Mouse (Mus musculus): ENCODE measurements around the gene E2f7. TPM values are rescaled to one million over a fixed set of nuclear protein-coding genes. Genes with fewer than 3 reads are reported as not detected.

Gene E2f7
- total and polyA plus RNA-seq, 3 experiments: 4.2 to 26.4 (median 16.2) TPM

DNA sequence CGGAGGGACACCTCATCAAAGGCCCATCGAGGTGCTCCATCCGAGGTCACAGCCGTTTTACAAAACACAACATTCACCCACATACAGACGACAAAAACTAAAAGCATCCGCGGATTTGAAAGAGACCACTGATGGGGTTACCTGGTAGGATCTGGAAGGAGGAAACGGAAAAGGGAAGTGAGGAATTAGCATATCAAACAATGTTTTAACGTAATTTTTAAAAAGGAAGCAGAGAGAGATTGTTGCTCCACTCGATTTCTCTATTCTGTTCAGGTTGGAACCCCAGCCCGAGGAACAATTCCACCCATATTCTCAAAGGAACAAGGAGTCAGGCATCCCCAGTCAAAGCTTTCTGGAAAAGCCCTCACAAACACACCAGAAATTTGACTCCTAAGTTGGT is 75.9 kb downstream of the E2f7 start:
- Histone ChIP-seq H3K4me3 (ENCODE audit: control insufficient read depth in 1 of 2, insufficient read depth in 1 of 2, low read depth in 2 of 2, low read length in 2 of 2) (no peak overlapping the region), H3K36me3 (ENCODE audit: control insufficient read depth in 1 of 2, insufficient read depth in 2 of 2, low read length in 2 of 2) (no peaks in the 10 kb centered on the region), H3K27me3 (ENCODE audit: control insufficient read depth in 1 of 2, insufficient read depth in 2 of 2, low read length in 2 of 2) (no peaks in the 10 kb centered on the region; a peak in 1 of 4 replicates), H3K9me3 (replicated peaks; ENCODE audit: insufficient read depth, low read length) (no peaks in the 10 kb centered on the region), H3K27ac (ENCODE audit: control insufficient read depth, low read depth, low read length) (no peak overlapping the region), H3K9ac (ENCODE audit: control insufficient read depth, low read depth, low read length, poor library complexity, severe bottlenecking) (no peak overlapping the region), H3K4me1 (ENCODE audit: control insufficient read depth in 1 of 2, insufficient read depth in 2 of 2, low read length in 2 of 2) (no peaks in the 10 kb centered on the region), H3K79me2 (ENCODE audit: control insufficient read depth, insufficient read depth, low read length, poor library complexity) (no peaks in the 10 kb centered on the region)
- no peak for DNase-seq (ENCODE audit: low read depth, low spot score)
- no peak for TF ChIP-seq TAL1 (IDR thresholded peaks at IDR 0.05; ENCODE audit: low read length)
- TF ChIP-seq ZKSCAN1 (IDR thresholded peaks at IDR 0.05; ENCODE audit: low read depth, low read length): no peak
- no peak for TF ChIP-seq POLR2AphosphoS2 (IDR thresholded peaks at IDR 0.05; ENCODE audit: low read length)
- TF ChIP-seq ZC3H11A (IDR thresholded peaks at IDR 0.05; ENCODE audit: low read depth, low read length): no peak
- TF ChIP-seq USF1 (IDR thresholded peaks at IDR 0.05; ENCODE audit: low read depth, low read length): no peak
- TF ChIP-seq MAFK (IDR thresholded peaks at IDR 0.05; ENCODE audit: borderline replicate concordance, low read depth, low read length): no peak
- TF ChIP-seq USF2 (IDR thresholded peaks at IDR 0.05; ENCODE audit: borderline replicate concordance in 1 of 2, insufficient read depth in 1 of 2, low read depth in 1 of 2, low read length in 2 of 2): no peak
- no peak for TF ChIP-seq UBTF (IDR thresholded peaks at IDR 0.05; ENCODE audit: borderline replicate concordance, insufficient read depth, low read depth, low read length)
- TF ChIP-seq SMC3 (IDR thresholded peaks at IDR 0.05; ENCODE audit: low read depth, low read length): no peak
- no peak for TF ChIP-seq GATA1 (IDR thresholded peaks at IDR 0.05; ENCODE audit: low read depth, low read length)
- no peak for TF ChIP-seq CTCF (IDR thresholded peaks at IDR 0.05 in 2 of 3, conservative IDR thresholded peaks at IDR 0.05 in 1 of 3; ENCODE audit: control insufficient read depth in 1 of 3, insufficient read depth in 1 of 3, low read depth in 2 of 3, low read length in 3 of 3, poor library complexity in 1 of 3, severe bottlenecking in 1 of 3)
- no peak for TF ChIP-seq MYB (IDR thresholded peaks at IDR 0.05; ENCODE audit: low read depth, low read length)
- TF ChIP-seq CHD1 (IDR thresholded peaks at IDR 0.05; ENCODE audit: low read depth, low read length): no peak
- no peak for TF ChIP-seq NRF1 (IDR thresholded peaks at IDR 0.05; ENCODE audit: insufficient read depth, low read depth, low read length, poor library complexity, severe bottlenecking)
- no peak for TF ChIP-seq MXI1 (IDR thresholded peaks at IDR 0.05; ENCODE audit: low read depth, low read length)
- TF ChIP-seq TCF12 (IDR thresholded peaks at IDR 0.05; ENCODE audit: low read depth, low read length): no peak
- TF ChIP-seq ETS1 (IDR thresholded peaks at IDR 0.05; ENCODE audit: low read depth, low read length): no peak
- no peak for TF ChIP-seq JUND (IDR thresholded peaks at IDR 0.05; ENCODE audit: low read depth, low read length)
- no peak for TF ChIP-seq MAX (IDR thresholded peaks at IDR 0.05; ENCODE audit: low read length)
- no peak for TF ChIP-seq SIN3A (IDR thresholded peaks at IDR 0.05; ENCODE audit: low read length)

DNA sequence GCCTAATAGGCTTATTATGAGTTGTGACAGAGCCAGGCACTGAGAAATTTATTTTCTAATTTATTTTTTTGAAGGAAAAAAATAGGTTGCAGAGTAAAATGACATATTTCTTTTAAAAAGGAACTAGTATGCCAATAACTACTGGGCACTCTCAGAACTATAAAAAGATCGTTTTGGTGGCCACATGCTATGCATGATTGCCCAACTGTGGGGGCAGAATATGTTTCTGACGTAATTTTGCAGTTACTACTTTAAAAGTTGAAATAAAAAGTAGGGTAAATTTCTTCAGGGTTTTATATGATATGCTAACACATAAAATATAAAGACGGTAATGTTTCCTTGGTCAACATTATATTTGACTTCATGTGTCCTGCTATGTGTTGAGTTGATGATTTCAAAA is 76.5 kb downstream of the E2f7 start:
- TF ChIP-seq TAL1 (IDR thresholded peaks at IDR 0.05; ENCODE audit: low read length): no peak
- no peak for TF ChIP-seq CHD2 (IDR thresholded peaks at IDR 0.05; ENCODE audit: low read length)
- TF ChIP-seq BHLHE40 (IDR thresholded peaks at IDR 0.05; ENCODE audit: borderline replicate concordance, low read depth, low read length): no peak
- TF ChIP-seq UBTF (IDR thresholded peaks at IDR 0.05; ENCODE audit: borderline replicate concordance, insufficient read depth, low read depth, low read length): no peak
- no peak for TF ChIP-seq RAD21 (IDR thresholded peaks at IDR 0.05; ENCODE audit: low read depth, low read length)
- TF ChIP-seq POLR2AphosphoS2 (IDR thresholded peaks at IDR 0.05; ENCODE audit: low read length): no peak
- TF ChIP-seq HCFC1 (IDR thresholded peaks at IDR 0.05; ENCODE audit: low read depth, low read length): no peak
- no peak for TF ChIP-seq NRF1 (IDR thresholded peaks at IDR 0.05; ENCODE audit: insufficient read depth, low read depth, low read length, poor library complexity, severe bottlenecking)
- TF ChIP-seq MAFK (IDR thresholded peaks at IDR 0.05; ENCODE audit: borderline replicate concordance, low read depth, low read length): no peak
- TF ChIP-seq ZC3H11A (IDR thresholded peaks at IDR 0.05; ENCODE audit: low read depth, low read length): no peak
- no peak for TF ChIP-seq USF2 (IDR thresholded peaks at IDR 0.05; ENCODE audit: borderline replicate concordance in 1 of 2, insufficient read depth in 1 of 2, low read depth in 1 of 2, low read length in 2 of 2)
- no peak for TF ChIP-seq MXI1 (IDR thresholded peaks at IDR 0.05; ENCODE audit: low read depth, low read length)
- no peaks in the 10 kb centered on the region for H3K36me3 ChIP-seq (ENCODE audit: control insufficient read depth in 1 of 2, insufficient read depth in 2 of 2, low read length in 2 of 2)
- no peak overlapping the region for H3K27ac ChIP-seq (ENCODE audit: control insufficient read depth, low read depth, low read length)
- no peak for DNase-seq (ENCODE audit: low read depth, low spot score)
- no peaks in the 10 kb centered on the region for H3K9me3 ChIP-seq (replicated peaks; ENCODE audit: insufficient read depth, low read length)
- no peaks in the 10 kb centered on the region for H3K4me1 ChIP-seq (ENCODE audit: control insufficient read depth in 1 of 2, insufficient read depth in 2 of 2, low read length in 2 of 2)
- H3K27me3 ChIP-seq (ENCODE audit: control insufficient read depth in 1 of 2, insufficient read depth in 2 of 2, low read length in 2 of 2): no peaks in the 10 kb centered on the region; a peak in 1 of 4 replicates
- no peaks in the 10 kb centered on the region for H3K79me2 ChIP-seq (ENCODE audit: control insufficient read depth, insufficient read depth, low read length, poor library complexity)
- no peak overlapping the region for H3K9ac ChIP-seq (ENCODE audit: control insufficient read depth, low read depth, low read length, poor library complexity, severe bottlenecking)
- no peak overlapping the region for H3K4me3 ChIP-seq (ENCODE audit: control insufficient read depth in 1 of 2, insufficient read depth in 1 of 2, low read depth in 2 of 2, low read length in 2 of 2)
